Mouse (Mus musculus): ENCODE measurements around the gene Slc17a1. TPM values are rescaled to one million over a fixed set of nuclear protein-coding genes. Genes with fewer than 3 reads are reported as not detected.

Slc17a1 gene
- polyA plus RNA-seq (2015; fragmentation: Nextera tagmentation; extraction: Ambion mirVana), result not detected in 2 replicates

DNA sequence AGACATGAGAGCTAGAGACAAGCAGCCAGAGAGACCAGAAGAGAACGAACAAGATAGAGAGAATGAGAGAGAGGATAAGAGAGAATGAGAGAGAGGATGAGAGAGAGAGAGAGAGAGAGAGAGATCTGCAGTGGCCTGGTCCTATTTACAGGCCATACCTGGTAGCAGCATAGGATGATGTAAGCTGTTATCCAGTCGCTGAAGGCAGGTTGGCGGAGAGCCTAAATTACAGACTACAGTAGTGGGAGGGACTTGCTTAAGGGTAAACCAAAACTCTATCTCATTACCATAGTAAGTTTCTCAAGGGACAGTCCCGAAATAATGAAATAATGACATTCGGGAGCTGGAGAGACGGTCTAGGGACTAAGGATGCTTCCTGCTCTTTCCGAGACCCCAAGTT is at the start of gene Slc17a1:
TSS of gene Slc17a1 (plus strand) at position 346 of the 400 bp plus-strand sequence.
- Histone ChIP-seq H3K27ac (replicated peaks) (no peak within 1 kb of the TSS), H3K9me3 (replicated peaks) (no peaks in the 10 kb centered on the region), H3K36me3 (no peaks in the 10 kb centered on the region), H3K4me1 (no peaks in the 10 kb centered on the region), H3K4me2 (replicated peaks) (no peak within 1 kb of the TSS), H3K9ac (no peak within 1 kb of the TSS), H3K27me3 (no peaks in the 10 kb centered on the region), H3K4me3 (replicated peaks) (no peak within 1 kb of the TSS)
- 70% methylated on average over 7 of the region's 7 CpGs for WGBS
- no peak for ATAC-seq (ENCODE audit: insufficient number of reproducible peaks, low FRiP score, low TSS enrichment, low read depth)

GRCm38 (mm10) chr13:23820179-23820940 is 47.2 kb upstream of the Slc17a1 start:
- Histone ChIP-seq H3K4me1 (no peaks in the 10 kb centered on the region), H3K4me3 (replicated peaks) (no peak overlapping the region), H3K9me3 (replicated peaks) (no peaks in the 10 kb centered on the region), H3K36me3 (no peaks in the 10 kb centered on the region), H3K4me2 (replicated peaks) (no peak overlapping the region), H3K27ac (replicated peaks) (no peak overlapping the region), H3K27me3 (no peaks in the 10 kb centered on the region), H3K9ac (no peak overlapping the region)
- WGBS, result 71% methylated on average over 4 of the region's 4 CpGs
- ATAC-seq (ENCODE audit: insufficient number of reproducible peaks, low FRiP score, low TSS enrichment, low read depth), result no peak

GRCm38 (mm10) chr13:23822213-23822612 is 45.3 kb upstream of the Slc17a1 start:
- Histone ChIP-seq H3K4me2 (replicated peaks) (no peak overlapping the region), H3K27me3 (no peaks in the 10 kb centered on the region), H3K9me3 (replicated peaks) (no peaks in the 10 kb centered on the region), H3K27ac (replicated peaks) (no peak overlapping the region), H3K4me3 (replicated peaks) (no peak overlapping the region), H3K36me3 (no peaks in the 10 kb centered on the region), H3K4me1 (no peaks in the 10 kb centered on the region), H3K9ac (no peak overlapping the region)
- no peak for ATAC-seq (ENCODE audit: insufficient number of reproducible peaks, low FRiP score, low TSS enrichment, low read depth)
- WGBS, result 81% methylated on average over 3 of the region's 3 CpGs

DNA sequence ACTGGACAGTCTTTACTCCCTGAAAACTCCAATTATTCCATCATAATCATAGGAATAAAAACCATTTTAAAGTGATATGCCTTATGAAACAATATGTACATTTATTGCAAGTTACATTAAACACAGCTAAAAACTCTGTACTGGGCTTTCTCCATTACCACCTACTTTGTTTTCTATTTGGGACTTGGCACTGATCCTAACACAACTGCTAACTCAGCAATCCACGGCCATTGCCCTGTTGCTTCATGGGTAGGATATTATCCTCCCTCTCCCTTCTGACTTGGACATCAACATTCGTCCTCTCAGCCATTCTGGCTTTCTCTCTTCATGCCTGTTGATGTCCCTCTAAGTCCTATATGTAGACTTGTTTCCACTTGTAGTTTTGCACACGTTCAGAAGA is 40.9 kb upstream of the Slc17a1 start:
- H3K4me1 ChIP-seq, result no peaks in the 10 kb centered on the region
- no peak overlapping the region for H3K4me3 ChIP-seq (replicated peaks)
- H3K4me2 ChIP-seq (replicated peaks), result no peak overlapping the region
- H3K36me3 ChIP-seq, result no peaks in the 10 kb centered on the region
- H3K27ac ChIP-seq (replicated peaks), result no peak overlapping the region
- no peaks in the 10 kb centered on the region for H3K9me3 ChIP-seq (replicated peaks)
- WGBS, result 59% methylated on average over 3 of the region's 3 CpGs
- no peak for ATAC-seq (ENCODE audit: insufficient number of reproducible peaks, low FRiP score, low TSS enrichment, low read depth)
- no peaks in the 10 kb centered on the region for H3K27me3 ChIP-seq
- no peak overlapping the region for H3K9ac ChIP-seq

DNA sequence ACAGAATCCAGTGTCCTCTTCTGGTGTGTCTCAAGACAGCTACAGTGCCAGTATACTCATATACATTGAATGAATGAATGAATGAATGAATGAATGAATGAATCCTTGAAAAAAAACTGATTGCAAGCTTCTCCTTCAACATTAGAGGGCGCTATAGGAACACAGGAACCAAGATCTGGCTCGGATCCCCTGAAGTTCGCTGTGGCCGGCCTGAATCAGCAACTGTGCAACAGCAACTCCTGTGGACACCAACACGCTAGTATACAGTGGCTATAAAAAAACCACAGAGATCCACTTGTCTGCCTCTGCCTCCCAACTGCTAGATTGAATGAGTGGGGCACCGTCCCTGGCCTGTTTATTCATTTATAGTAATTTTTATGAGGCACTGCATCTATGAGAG is 34.5 kb upstream of the Slc17a1 start:
- Histone ChIP-seq H3K4me2 (replicated peaks) (no peak overlapping the region), H3K27me3 (no peaks in the 10 kb centered on the region), H3K27ac (replicated peaks) (no peak overlapping the region), H3K9ac (no peak overlapping the region), H3K4me3 (replicated peaks) (no peak overlapping the region), H3K4me1 (no peaks in the 10 kb centered on the region), H3K36me3 (no peaks in the 10 kb centered on the region), H3K9me3 (replicated peaks) (no peaks in the 10 kb centered on the region)
- no peak for ATAC-seq (ENCODE audit: insufficient number of reproducible peaks, low FRiP score, low TSS enrichment, low read depth)
- WGBS, result 12% methylated on average over 6 of the region's 6 CpGs

DNA sequence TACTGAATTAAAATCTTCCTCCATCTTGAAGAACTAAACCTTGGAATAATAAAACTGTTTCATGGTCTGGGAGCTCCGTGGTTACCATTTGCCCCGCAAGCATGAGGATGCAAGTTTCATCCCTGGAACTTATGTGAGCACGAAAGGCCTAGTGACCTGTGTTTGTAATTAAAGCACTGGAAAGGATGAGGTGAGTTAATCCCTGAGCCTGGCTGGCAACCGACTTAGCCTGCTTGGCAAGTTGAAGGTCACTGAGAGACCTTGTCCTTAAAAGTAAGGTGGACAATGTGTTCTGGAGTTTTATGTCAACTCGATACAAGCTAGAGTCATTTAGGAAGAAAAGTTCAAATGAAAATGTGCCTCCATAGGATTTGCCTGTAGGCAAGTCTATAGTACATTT is 32.7 kb upstream of the Slc17a1 start:
- Histone ChIP-seq H3K9ac (no peak overlapping the region), H3K36me3 (no peaks in the 10 kb centered on the region), H3K9me3 (replicated peaks) (no peaks in the 10 kb centered on the region), H3K4me3 (replicated peaks) (no peak overlapping the region), H3K4me1 (no peaks in the 10 kb centered on the region), H3K27me3 (no peaks in the 10 kb centered on the region), H3K27ac (replicated peaks) (no peak overlapping the region), H3K4me2 (replicated peaks) (no peak overlapping the region)
- no peak for ATAC-seq (ENCODE audit: insufficient number of reproducible peaks, low FRiP score, low TSS enrichment, low read depth)
- 73% methylated on average over 5 of the region's 5 CpGs for WGBS

- Histone ChIP-seq H3K9ac (no peak overlapping the region), H3K27me3 (no peaks in the 10 kb centered on the region), H3K4me1 (no peaks in the 10 kb centered on the region), H3K27ac (replicated peaks) (no peak overlapping the region), H3K36me3 (no peaks in the 10 kb centered on the region), H3K4me3 (replicated peaks) (no peak overlapping the region), H3K9me3 (replicated peaks) (no peaks in the 10 kb centered on the region), H3K4me2 (replicated peaks) (no peak overlapping the region)
- 91% methylated on average over 5 of the region's 5 CpGs for WGBS
- ATAC-seq (ENCODE audit: insufficient number of reproducible peaks, low FRiP score, low TSS enrichment, low read depth), result no peak
These were observed 30.9 kb upstream of the Slc17a1 start for GRCm38 (mm10) chr13:23836630-23837029.

DNA sequence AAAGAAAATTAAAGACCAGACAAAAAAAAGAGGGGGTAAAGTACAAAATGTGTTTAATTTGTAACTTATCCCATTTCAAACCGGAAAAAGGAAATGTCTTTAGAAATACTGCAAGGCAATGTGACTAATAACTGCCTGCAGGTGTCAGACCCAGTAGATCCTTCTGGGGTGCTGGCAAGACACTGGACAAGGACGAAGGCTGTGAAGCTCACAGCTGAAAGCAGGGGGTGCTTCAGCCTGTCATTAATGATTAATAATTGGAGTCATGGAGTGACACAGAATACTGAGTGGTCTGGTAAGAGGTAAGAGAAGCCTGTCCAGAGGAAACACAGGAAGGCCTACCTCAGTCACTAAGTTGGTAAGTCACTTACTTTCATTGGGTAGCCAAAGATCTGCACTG is 28.2 kb upstream of the Slc17a1 start, which contains the start of gene Slc17a3:
TSS of gene Slc17a3 (plus strand) at position 127 of the 400 bp plus-strand sequence.
- WGBS, result 76% methylated on average over 2 of the region's 2 CpGs
- H3K9me3 ChIP-seq (replicated peaks), result no peaks in the 10 kb centered on the region
- ATAC-seq (ENCODE audit: insufficient number of reproducible peaks, low FRiP score, low TSS enrichment, low read depth), result no peak

DNA sequence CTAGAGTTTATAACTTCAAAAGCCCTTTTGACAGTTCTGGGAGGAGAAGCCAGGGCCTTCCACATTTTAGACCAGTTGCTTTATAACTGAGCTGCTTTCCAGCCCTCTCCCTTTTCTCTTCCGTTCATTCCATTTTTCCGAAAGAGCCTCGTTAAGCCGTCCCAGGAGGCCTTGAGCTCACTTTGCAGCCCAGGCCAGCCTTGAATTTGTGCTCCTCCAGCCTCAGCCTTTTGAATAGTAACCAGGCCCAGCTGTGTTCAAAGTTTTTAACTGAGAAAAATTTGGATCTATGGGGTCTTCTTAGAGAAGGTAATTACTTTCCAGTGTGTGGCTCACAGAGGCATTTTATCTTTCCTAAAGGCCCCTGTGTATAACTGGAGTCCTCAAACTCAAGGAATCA is 21.7 kb upstream of the Slc17a1 start:
- Histone ChIP-seq H3K27ac (replicated peaks) (no peak overlapping the region), H3K27me3 (no peaks in the 10 kb centered on the region), H3K9me3 (replicated peaks) (no peaks in the 10 kb centered on the region), H3K36me3 (no peaks in the 10 kb centered on the region), H3K4me2 (replicated peaks) (no peak overlapping the region), H3K4me1 (no peaks in the 10 kb centered on the region), H3K4me3 (replicated peaks) (no peak overlapping the region), H3K9ac (no peak overlapping the region)
- 37% methylated on average over 4 of the region's 4 CpGs for WGBS
- ATAC-seq (ENCODE audit: insufficient number of reproducible peaks, low FRiP score, low TSS enrichment, low read depth), result no peak

More for the DNA sequence above, 28.2 kb upstream of the Slc17a1 start, which contains the start of gene Slc17a3:
- H3K4me2 ChIP-seq (replicated peaks), result no peak within 1 kb of the TSS
- no peak within 1 kb of the TSS for H3K4me3 ChIP-seq (replicated peaks)
- H3K9ac ChIP-seq, result no peak within 1 kb of the TSS
- H3K36me3 ChIP-seq, result no peaks in the 10 kb centered on the region
- H3K27me3 ChIP-seq, result no peaks in the 10 kb centered on the region
- H3K4me1 ChIP-seq, result no peaks in the 10 kb centered on the region
- no peak within 1 kb of the TSS for H3K27ac ChIP-seq (replicated peaks)

DNA sequence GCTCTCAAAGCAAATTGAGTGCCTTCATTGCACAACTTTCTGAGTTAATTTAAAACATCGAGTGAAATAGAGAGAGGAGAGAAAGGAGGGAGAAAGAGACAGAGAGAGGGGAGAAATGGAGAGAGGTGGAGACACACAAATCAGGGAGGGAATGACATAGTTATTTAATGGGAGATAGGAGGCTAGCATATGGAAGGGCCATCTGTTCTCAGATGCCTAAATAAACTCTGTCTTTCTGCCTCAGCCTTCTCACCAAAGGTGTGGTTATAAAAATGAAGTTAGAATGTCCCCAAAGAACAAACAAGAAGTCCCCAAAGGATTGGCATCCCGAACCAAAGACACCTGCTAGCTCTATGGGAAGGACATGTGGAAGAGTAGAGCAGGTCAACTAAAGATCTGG is 18.3 kb upstream of the Slc17a1 start:
- 75% methylated on average over 2 of the region's 2 CpGs for WGBS
- H3K9me3 ChIP-seq (replicated peaks), result no peaks in the 10 kb centered on the region
- no peak overlapping the region for H3K27ac ChIP-seq (replicated peaks)
- H3K4me2 ChIP-seq (replicated peaks), result no peak overlapping the region
- no peaks in the 10 kb centered on the region for H3K36me3 ChIP-seq
- no peak overlapping the region for H3K4me3 ChIP-seq (replicated peaks)
- no peak for ATAC-seq (ENCODE audit: insufficient number of reproducible peaks, low FRiP score, low TSS enrichment, low read depth)
- H3K4me1 ChIP-seq, result no peaks in the 10 kb centered on the region
- no peak overlapping the region for H3K9ac ChIP-seq
- no peaks in the 10 kb centered on the region for H3K27me3 ChIP-seq

GRCm38 (mm10) chr13:23856401-23856800 is 11.1 kb upstream of the Slc17a1 start:
- 48% methylated on average over 3 of the region's 3 CpGs for WGBS
- ATAC-seq (ENCODE audit: insufficient number of reproducible peaks, low FRiP score, low TSS enrichment, low read depth), result no peak
- Histone ChIP-seq H3K27me3 (no peaks in the 10 kb centered on the region), H3K4me1 (no peaks in the 10 kb centered on the region), H3K9me3 (replicated peaks) (no peaks in the 10 kb centered on the region), H3K9ac (no peak overlapping the region), H3K36me3 (no peaks in the 10 kb centered on the region), H3K4me2 (replicated peaks) (no peak overlapping the region), H3K4me3 (replicated peaks) (no peak overlapping the region), H3K27ac (replicated peaks) (no peak overlapping the region)

GRCm38 (mm10) chr13:23861815-23862214 is 5.7 kb upstream of the Slc17a1 start:
- H3K9me3 ChIP-seq (replicated peaks), result no peaks in the 10 kb centered on the region
- no peak overlapping the region for H3K9ac ChIP-seq
- no peak overlapping the region for H3K4me2 ChIP-seq (replicated peaks)
- no peak for ATAC-seq (ENCODE audit: insufficient number of reproducible peaks, low FRiP score, low TSS enrichment, low read depth)
- H3K27me3 ChIP-seq, result no peaks in the 10 kb centered on the region
- no peaks in the 10 kb centered on the region for H3K36me3 ChIP-seq
- no peaks in the 10 kb centered on the region for H3K4me1 ChIP-seq
- H3K27ac ChIP-seq (replicated peaks), result no peak overlapping the region
- no peak overlapping the region for H3K4me3 ChIP-seq (replicated peaks)
